Mouse (Mus musculus) thymus, postnatal 14 days (tissue): Measurements from ENCODE around the gene Ccdc182.
A peak's percentile ranks its signal among the peaks of the same experiment; 100 is the strongest.

ENCODE experiments used
- DNase-seq: peaks from one replicate; pipeline ENCODE4 v3.0.0; 2021

Ccdc182 gene

DNA sequence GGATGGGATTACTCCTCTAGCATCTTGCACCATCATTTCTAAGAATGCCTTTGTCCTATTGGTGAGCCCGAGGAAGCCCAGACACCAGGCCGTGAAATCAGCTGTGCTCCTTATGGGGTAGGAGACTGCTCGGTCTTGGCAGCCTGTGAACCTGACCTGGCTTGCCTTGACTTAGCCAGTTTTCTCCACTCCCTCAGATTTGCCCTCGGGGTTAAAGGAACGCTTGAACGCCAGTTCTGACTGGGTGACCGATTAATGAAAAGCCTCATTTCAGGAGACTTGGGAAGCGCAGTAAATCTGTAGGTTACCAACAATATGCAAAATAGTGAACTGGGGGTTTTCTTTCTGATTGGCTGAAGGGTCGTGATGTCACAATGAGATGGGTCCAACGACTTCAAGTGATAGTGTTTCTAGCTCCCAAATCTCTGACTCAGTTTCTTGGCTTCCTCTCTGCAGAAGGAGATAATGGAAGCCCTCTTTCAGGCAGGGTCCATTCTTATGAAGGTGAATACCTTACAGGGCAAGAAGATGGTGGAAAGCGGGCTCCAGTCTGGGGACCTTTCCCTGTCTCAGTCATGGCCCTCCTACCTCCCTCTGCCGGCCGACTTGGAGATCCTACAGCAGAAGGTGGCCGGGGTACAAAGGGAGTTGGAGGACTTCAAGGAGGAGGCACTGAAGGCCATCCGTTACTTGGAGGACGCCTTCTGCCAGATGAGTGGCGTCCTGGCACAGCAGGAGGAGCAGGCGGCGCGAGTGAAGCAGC, at the start of gene Ccdc182:
Ccdc182 (plus strand) TSS at position 428 of the 763 bp plus-strand sequence.
- peak; percentile 6 for DNase-seq

DNA sequence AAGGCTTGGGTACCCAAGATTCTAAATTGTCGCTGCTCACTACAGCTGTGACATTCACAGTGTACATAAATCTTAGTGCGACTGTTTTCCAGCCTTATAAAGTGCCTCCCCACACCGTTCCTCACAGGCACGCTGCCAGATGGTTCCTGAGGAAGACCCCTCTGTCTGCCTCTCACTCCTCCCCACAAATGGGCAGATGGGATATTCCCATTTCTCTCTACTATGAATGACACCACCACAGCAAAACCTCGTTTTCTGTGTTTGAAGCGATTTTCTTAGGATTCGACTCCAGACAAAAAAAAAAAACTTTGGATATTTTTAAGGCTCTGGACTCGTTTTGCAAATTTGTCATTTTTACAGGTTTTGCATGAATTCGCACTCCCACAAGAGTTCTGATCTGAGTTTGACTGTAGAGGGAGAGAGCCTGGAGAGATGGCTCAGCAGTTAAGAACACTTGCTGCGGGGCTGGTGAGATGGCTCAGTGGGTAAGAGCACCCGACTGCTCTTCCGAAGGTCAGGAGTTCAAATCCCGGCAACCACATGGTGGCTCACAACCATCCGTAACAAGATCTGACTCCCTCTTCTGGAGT, 48.2 kb upstream of the Ccdc182 start:
- no peak for DNase-seq

DNA sequence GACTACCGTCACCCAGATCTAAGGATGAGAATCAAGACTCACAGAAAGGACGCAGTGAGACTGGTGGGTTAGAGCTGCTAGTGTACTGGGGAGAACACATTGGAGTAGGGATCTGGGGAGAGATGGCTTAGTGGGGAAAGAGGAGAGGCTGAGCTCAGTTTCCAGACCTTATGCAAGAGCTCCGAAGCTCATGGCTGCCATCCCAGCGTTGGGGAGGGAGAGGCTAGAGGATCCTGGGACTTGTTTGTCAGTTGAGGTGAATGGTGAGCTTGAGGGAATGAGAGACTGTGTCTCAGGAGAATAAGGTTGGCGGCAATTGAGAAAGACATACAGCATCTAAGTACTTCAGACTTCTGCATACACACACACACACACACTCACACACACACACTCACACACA, 45.2 kb upstream of the Ccdc182 start:
- no peak for DNase-seq

DNA sequence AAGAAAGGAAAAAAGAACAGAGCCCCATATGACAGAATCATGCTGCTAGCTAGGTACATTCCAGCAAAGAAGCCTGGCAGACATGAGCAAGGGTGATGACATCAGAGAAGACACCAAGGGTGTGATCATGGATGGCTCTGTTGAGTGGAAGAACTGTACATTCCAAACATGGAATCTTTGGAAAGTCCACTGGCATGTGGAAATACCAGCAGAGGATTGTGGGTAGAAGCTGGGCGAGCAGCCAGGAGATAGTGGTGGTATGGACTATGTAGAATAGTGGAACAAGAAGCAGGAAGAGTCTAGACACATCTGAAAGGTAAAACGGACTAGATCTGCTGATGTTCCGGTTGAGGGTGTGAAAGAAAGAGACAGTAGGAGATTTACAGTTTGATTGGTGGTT, 43.3 kb upstream of the Ccdc182 start:
- DNase-seq = no peak

DNA sequence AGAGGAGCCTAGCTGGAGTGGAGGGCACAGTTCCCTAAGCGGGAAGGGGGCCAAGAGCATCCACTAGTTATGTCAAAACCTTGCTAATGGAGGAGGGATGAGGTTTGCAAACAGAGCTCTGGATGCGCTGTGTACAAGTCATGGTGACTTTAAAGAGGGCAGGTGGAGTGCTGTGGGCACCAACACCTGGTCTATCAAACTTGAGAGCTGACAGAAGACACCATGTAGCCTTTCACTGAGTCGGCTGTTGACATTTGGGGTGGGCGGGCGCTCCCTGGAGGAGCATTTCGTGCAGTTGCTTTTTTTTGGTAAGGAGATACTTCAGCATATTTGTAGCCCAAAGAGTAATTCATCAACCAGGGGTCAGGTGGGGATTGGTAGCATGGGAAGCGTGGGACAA, 42.6 kb upstream of the Ccdc182 start:
- no peak for DNase-seq

DNA sequence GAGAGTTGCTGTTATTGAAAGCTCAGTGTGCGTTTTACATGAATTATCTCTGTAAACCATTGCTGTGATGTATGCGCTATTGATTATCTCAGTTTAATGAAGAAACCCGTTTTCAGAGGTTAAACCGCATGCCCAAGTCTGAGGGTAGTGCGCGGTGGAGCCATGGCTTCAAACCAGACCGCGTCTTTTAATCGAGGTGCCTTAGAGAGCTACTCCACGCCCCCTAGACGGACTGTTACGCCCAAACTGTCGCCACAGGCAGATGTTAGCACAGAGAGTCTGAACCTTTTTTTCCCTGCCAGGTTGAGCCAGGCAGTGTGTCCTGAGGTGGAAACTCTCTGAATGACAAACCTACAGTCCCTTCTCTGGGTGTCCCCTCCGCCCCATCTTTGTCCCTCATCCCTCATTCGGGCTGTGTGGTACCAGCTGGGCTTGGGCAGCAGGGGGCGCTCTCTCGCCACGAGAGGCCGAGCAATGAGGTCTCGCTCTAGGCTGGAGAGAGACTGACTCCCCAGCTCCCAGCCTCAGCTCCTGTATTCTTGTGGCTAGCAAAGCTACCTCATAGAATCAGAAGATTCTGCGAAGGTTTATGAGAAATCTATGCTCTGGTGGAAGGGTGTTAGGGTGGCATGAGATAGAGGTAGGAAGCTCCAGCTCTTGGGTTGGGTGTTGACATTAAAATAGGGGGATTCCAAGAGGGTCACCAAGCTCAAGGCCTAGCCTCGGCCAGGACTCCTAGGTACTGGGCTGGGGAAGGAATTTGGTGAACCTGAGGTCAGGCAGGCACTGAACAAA, 41.7 kb upstream of the Ccdc182 start:
- DNase-seq = peak; percentile 88

DNA sequence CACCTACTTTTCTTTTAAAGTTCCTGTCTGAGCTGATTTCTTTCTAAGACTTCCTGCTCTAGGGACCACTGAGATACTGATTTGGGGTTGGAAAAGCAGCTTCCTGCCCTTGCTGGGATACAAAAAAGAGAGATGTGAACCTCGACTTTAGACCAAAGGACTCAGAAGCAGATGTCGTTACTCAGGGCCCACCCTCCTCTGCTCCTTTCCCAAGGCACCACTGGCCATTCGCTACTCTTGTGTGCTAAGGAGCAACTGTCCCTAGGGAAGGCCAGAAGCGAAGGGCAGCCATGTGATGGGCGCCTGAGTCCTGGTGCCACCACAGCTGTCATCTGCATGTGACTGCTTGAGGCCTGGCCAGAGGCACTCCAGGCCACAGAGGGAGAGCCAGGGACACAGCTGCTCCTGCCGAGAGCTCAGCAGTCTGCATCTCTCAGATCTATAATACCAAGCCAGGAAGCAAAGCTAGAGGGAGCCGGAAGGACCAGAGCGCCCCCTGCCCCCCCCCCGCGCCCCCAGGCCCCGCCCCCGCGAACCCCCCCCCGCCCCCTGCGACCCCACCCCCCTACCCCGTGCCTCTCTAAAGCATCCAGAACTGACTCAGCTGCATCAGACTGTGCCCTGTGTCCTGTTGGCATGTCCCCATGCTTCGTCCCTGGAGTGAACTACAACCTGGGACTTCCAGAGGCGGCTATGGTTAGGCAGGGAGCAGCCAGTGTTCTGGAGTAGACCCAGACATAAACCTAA, 40.9 kb upstream of the Ccdc182 start:
- no peak for DNase-seq

DNA sequence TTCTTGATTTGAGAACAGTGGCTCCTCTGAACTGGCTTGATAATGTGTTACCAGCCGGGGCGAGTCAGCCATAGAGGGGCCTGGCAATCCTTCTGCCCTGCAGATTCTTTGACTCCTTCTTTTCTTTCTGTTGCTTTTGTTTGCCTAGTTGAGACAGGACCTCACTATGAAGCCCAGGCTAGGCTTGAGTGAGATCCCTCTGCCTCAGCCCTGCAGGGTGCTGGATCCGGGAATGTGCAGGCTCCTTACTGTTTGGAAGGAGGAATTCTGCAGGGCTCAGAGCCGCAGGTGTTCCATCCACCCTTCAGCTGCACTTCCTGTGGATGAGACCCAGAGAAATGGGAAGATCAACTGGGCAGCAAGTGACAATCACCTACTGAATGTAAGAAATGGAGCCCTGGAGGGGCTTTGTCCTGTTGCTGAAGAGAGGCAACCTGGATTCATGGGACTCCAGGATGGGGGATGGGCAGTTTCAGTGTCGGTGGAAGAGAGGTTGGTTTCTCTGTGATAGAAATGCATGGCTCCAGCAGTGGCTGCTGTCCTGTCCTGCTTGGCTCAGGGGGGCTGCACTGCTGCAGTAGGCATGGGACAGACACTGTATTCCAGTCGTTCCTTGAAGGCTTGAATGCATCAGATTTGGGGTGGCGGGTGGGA, 40.2 kb upstream of the Ccdc182 start:
- DNase-seq = no peak

DNA sequence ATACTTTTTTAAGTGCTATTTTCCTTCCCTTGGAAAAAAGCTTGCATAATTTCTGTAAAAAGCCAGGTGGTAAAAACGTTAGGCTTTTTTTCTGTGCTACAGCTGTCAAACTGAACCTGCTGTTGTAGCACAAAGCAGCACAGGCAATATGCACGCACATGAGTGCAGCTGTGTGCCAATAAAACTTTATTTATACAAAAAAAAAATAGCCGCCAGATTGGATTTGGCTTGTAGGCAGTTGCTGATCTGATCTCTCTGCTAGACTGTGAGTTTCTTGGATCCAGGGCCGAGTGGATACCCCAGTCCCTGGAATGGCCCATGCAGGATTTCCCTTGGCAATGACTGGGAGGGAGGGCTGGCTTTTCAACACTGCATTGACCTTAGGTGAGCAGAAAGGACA, 36.2 kb upstream of the Ccdc182 start:
- no peak for DNase-seq

DNA sequence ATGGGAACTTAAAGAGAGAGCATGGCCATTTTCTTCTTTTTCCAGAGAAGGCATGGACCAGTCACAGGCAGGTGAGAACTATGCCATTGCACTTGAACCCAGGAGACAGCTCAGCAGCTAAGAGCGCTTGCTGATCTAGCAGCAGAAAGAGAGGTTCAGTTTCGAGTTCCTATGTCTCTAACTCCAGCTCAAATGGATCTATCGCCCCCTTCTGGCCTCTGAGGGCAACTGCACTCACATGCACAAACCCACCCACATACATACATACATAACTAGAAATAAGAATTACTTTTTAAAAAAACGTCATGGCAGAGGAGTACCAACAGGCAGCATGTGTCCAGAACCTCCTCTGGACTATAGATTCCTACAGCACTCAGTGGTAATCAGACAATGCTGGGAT, 35.6 kb upstream of the Ccdc182 start:
- peak; percentile 30 for DNase-seq

DNA sequence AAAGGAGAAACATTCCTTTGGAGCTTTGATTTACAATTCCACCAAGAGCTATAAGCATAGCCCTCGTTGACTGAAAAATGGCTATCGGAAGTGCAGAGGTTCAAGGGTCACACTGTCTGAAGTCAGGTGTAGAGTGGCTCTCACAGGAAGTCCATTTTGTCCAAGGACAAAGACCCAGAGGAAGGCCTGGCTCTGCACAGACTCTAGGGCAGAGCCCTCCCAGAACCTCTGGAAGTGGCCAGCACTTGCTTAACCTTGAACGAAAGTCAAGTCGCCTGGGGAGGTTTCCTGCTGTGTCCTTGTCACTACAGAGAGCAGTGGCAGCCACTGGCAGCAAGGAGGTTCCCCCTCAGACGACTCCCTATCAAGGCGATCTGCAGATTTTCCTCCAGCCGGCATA, 33.4 kb upstream of the Ccdc182 start:
- no peak for DNase-seq

DNA sequence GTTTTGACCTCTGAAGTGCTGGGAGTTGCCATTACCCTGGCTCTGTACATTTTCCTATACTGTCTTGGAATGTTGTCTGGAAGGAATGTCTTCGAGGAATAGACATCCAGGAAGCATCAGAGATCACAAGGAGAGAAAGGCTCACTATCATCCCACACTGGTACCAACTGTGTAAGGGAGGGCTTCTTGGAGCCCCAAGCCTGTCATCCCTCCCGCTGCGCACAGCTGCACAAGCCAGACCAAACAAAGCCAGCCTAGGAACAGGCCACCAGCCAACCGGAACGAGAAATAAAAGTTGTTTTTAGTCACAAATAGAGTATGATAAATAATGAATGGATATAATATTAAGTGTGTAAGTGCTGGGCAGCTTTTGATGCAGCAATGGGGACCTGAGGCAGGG, 29.0 kb upstream of the Ccdc182 start:
- no peak for DNase-seq

DNA sequence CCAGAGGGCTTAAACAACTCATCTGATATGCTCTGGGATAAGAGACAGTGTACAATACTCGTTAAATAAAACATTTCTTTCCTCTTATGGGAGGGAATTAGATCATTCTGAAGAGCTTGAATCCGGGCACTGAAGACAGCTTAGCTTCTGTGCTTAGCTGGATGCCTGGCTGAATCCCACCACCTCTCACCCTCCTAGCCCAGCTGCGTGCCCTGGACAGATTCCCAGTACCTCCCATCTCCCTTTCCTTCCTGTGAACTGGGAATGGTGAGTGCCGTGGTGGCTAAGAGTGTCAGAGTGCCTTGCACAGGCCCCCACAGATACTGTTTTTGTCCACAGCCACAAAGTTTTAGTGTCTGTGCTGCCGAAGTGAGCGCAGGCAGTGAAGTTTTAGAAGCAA, 27.5 kb upstream of the Ccdc182 start:
- no peak for DNase-seq

DNA sequence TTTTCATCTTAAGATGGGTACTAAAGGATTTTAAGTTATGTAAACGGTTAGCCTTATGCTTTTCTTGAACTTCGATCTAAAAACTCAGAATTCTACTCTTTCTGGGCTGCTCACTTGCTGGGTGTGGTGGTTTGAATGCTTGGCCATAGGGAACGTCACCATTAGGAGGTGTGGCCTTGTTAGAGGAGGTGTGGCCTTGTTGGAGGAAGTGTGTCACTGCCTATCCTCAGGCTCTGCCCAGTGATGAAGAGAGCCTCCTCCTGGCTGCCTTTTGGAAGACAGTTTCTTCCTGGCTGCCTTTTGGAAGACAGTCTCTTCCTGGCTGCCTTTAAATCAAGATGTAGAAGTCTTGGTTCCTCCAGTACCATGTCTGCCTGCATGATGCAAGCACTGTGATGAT, 22.0 kb upstream of the Ccdc182 start:
- no peak for DNase-seq

DNA sequence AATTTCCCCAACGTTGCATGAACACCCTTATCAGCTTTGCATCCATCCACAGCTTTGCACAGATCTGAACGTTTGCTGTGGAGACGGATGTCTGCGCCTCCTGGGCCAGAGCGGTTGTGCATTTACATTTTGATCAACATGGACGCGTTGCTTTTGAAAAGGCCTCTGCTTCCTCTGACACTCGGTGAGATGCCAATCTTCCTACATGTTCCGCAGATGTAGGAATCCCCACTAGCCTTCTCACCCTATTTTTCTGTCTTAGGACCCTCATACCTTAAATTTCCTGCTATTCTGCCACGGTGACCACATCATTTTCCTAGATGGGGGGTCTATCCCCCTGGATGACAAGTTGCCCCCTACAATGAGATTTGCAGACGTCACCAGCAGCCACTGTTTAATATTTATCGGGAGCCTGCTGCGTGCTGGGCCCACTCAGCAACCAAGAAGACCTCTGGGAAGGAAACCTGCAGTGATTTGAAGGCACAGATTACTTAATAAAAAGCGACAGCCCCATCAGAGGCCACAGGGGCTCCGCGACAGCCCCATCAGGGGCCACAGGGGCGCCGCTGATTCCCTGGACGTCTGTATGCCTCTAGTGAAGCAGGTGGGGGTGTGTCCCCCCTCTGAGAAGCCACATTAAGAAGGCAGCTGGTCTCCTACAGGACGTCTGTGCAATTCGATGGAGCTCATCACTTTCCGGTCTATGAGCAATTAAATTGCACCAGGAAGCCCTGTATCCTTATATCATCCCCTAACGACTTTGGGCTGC, 19.6 kb upstream of the Ccdc182 start:
- no peak for DNase-seq

DNA sequence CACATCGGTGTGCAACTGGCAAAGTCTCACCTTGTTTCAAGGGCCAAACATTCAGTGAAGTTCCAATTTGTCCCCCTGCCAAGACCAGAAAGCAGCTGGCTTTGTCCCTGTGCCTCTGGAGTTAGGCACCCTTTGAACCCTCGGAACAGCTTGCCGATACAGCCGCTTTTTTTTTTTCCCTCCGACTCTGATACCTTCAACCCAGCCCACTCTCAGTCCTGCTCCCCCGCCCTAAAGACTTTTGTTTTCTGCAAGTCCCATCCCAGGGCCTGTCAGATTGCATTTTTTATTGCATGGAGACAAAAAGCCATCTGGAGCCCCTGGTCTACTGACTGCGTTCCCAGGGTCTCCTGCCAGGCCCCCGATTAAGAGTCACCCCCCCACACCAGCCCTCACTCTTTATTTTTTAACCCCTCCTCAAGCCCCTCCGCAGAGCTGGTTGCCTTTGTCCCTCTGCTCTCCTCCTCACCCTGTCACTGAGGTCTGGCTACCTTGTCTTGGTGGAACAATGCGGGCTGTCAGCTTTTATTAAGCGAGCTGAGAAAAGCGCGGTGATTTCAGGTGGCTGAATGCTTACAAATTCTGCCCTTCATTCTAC, 18.9 kb upstream of the Ccdc182 start:
- DNase-seq = no peak

DNA sequence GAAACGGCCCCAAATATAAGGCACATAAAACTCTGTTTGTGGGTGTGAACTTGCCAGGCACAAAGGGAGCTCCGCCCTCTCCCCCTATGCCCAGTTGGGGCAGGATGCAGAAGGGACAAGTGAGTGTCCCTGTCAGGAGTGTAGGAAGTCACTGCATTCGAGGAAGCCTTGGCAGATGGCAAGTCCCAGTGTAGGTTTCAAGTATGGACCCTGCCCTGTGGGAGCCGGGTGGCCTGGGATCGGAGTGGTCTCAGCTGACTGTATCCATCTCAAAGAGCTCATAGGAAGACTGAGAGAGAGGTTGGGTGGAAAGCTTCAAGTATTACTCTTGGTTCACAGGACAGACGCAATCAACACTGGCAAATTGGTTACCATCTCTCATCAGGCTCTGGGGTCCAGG, 17.9 kb upstream of the Ccdc182 start:
- DNase-seq = no peak

DNA sequence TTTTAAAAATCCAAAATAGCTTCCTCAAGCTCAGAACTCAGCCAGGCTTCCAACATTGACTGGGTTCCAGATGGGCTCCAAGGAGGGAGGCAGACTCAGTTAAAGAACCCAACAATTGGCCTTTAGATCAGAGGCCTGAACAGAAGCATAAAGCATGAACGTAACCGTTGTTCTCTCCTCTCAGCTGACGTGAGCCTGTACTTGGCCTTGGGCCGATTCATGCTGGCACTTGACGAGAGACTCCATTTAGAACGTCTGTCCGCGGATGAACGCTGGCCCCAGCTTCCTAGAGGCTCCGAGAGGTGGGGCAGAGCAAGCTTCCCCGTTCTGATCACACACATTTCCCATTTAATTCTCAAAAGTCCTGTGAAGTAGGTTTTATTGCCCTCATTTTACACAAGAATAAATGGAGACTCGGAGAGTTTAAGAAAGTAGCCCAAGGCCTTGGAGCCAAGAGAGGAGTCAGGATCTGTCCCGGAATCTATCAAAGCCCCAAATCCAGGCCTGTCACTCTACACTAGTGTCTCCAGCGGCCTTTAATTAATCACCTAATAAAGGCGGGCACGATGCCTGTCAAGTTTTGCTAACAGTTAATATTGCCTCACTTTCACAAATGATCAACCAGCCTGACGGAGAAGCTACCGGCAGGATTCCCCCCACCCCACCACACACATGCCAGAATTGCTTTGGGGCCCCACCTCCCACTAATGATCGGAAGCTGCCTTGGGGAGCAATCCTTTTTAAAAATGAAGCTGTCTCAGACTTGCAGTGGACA, 17.1 kb upstream of the Ccdc182 start:
- DNase-seq = no peak

DNA sequence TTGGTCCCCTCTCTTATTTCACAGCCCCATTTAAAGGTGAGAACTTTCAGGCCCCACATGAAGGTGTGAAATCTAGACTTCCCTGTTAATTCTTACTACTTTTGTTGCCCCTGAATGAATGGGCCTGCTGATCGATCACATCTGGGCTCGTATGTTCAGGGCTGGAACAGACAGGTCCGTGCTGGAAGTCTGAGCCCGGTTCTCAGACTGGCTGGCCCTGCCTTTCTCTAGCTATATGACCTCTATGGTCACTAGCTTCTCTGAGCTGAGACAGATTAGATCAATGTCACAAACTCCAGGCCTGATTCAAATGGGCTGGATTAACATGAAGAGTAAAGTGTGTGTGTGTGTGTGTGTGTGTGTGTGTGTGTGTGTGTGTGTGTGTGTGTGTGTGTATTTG, 14.9 kb upstream of the Ccdc182 start:
- DNase-seq = no peak

DNA sequence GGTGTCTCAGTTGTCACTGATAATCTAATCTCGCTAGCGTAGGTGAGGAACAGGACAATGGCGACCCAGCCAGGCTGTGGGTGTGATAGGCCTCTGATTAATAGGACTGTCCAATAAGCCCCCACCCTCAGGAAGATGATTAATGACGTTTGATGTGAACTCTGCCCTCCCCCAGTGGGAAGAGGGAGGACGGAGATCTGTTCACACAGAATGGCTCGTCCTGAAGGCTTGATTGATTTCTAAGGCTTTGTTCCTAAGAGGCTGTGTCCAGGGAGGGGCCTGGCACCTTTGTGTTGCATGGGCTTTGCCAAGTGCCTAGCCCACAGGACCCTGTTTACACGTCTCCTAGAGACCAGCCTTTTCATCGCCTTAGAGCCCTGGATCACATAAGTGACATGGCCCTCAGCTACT, 13.4 kb upstream of the Ccdc182 start:
- no peak for DNase-seq
